Mouse (Mus musculus): ENCODE measurements around the gene Mybbp1a. TPM values are rescaled to one million over a fixed set of nuclear protein-coding genes. Genes with fewer than 3 reads are reported as not detected.

The Mybbp1a gene
- polyA plus RNA-seq, 1 experiment from 2014 or later, result 145 TPM

DNA sequence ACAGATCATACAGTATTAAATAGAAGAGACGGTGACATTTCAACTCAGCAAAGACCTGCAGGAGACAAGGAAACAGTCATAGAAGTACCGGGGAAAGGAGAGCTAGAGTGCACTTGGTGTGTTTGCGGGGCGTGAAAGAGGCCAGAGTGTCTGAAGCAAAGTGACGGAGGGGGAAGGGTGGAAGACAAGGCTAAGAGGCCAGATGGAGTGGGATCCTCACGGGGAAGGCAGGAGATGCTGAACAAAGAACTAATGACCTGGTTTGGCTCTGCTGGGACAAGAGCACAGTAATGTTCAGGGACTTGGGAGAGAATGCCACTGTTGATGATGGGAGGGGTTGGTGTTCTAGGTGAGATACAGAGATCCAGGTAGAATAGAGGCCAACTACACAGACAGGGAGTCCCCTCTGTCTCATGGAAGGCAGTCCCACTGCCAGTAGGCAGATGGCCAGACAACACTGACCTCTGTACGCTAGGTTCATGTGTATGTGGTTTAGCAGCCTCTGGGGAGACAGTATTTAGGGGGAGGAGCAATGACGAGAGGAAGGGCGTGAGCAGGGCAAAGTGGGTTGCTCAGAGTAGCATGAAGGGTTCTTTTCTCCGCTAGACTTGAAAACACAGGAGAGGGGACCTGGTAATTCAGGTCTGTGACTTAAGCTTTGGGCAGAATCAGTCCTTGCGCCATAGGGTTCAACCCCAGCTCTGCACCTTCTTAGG lies 25.0 kb downstream of the Mybbp1a start:
- H3K36me3 ChIP-seq (ENCODE audit: control insufficient read depth, insufficient read depth, low read length), result no peaks in the 10 kb centered on the region
- DNase-seq (ENCODE audit: low spot score), result no peak
- ATAC-seq (ENCODE audit: insufficient read depth, low FRiP score, low TSS enrichment), result no peak
- 68% methylated on average over 11 of the region's 11 CpGs for WGBS
- H3K27ac ChIP-seq (ENCODE audit: low read depth, low read length), result peak overlapping the region; percentile 23; the same call in 1 of the 2 replicates
- peak overlapping the region; percentile 6; the same call in 1 of the 2 replicates for H3K9ac ChIP-seq (ENCODE audit: low read length)
- H3K27me3 ChIP-seq (ENCODE audit: control insufficient read depth, insufficient read depth, low read length), result no peaks in the 10 kb centered on the region
- no peak overlapping the region for H3K4me2 ChIP-seq (ENCODE audit: low read depth)
- peaks cover 10% of the 10 kb centered on the region for H3K4me1 ChIP-seq (ENCODE audit: control insufficient read depth, insufficient read depth, low read length)
- H3K9me3 ChIP-seq (ENCODE audit: control insufficient read depth, low read length), result no peaks in the 10 kb centered on the region
- no peak overlapping the region for H3K4me3 ChIP-seq (ENCODE audit: low read depth, low read length)

DNA sequence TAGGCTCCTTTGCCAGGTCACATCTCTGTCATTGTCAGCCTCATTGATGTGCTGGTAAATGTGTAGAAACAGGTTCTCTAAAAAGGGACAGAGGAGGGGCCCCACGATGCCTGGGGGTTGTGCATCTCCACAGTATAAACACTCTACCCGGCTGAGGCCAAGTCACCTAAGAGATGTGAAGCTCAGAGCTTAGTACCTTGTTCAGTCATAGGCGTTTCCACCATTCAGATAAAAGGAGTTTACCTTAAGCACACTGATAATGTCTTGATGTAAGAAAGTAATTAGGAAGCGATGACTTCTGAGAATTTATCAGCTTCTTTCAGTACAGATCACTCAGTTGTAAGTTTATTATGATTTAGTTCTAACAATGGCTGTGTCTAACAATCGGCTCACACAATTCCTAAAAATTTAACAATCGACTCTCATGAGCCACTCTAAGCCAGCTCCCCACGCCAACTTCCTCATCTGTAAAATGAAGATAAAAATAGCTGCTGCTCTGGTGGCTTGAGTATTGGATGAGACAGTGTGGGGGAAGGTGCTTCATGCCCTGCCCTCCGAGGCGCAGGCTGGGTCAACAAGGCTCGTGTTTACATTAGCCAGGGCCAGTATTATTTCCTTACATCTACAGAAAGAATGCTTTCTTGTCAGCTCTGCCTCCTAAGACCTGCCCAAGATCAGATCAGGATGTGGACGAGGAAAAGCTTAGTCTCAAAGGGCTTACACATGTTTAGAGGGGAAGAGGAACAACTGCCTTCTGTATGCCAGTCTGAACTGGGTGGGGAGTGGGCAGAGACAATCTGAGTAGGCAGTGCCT lies 25.7 kb downstream of the Mybbp1a start:
- ATAC-seq (ENCODE audit: insufficient read depth, low FRiP score, low TSS enrichment) (no peak), DNase-seq (ENCODE audit: low spot score) (no peak)
- H3K4me1 ChIP-seq (ENCODE audit: control insufficient read depth, insufficient read depth, low read length), result peaks cover 10% of the 10 kb centered on the region
- WGBS, result 63% methylated on average over 11 of the region's 11 CpGs
- no peak overlapping the region for H3K4me2 ChIP-seq (ENCODE audit: low read depth)
- no peak overlapping the region for H3K4me3 ChIP-seq (ENCODE audit: low read depth, low read length)
- no peaks in the 10 kb centered on the region for H3K27me3 ChIP-seq (ENCODE audit: control insufficient read depth, insufficient read depth, low read length)
- H3K9me3 ChIP-seq (ENCODE audit: control insufficient read depth, low read length), result no peaks in the 10 kb centered on the region
- H3K9ac ChIP-seq (ENCODE audit: low read length), result no peak overlapping the region
- H3K36me3 ChIP-seq (ENCODE audit: control insufficient read depth, insufficient read depth, low read length), result no peaks in the 10 kb centered on the region
- H3K27ac ChIP-seq (ENCODE audit: low read depth, low read length), result peak overlapping the region; percentile 23; the same call in 1 of the 2 replicates

DNA sequence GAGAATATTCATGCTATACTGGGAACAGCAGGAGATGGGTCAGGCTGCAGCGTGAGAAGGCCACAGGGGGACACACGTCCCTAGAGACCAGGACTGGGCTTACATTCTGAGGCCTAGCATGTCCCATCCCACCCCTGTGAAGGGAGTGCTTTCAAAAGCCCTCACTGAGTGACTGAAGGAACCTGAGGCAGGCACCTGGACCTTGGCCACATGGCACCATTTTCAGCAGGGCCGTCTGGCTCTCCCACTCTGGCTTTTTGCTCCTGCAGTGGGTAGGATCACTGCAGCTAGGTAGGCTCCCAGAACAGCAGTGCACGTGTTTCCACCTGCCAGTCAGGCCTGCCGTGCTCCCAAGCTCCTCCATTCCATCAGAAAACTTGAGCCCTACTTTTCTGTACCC lies 27.4 kb downstream of the Mybbp1a start:
- H3K27me3 ChIP-seq (ENCODE audit: control insufficient read depth, insufficient read depth, low read length), result no peaks in the 10 kb centered on the region
- no peak overlapping the region; the same call in 1 of the 2 replicates for H3K27ac ChIP-seq (ENCODE audit: low read depth, low read length)
- no peak overlapping the region for H3K4me2 ChIP-seq (ENCODE audit: low read depth)
- H3K4me3 ChIP-seq (ENCODE audit: low read depth, low read length), result no peak overlapping the region
- H3K9me3 ChIP-seq (ENCODE audit: control insufficient read depth, low read length), result no peaks in the 10 kb centered on the region
- 76% methylated on average over 5 of the region's 5 CpGs for WGBS
- peaks cover 10% of the 10 kb centered on the region for H3K4me1 ChIP-seq (ENCODE audit: control insufficient read depth, insufficient read depth, low read length)
- H3K36me3 ChIP-seq (ENCODE audit: control insufficient read depth, insufficient read depth, low read length), result no peaks in the 10 kb centered on the region
- DNase-seq (ENCODE audit: low spot score), result no peak
- ATAC-seq (ENCODE audit: insufficient read depth, low FRiP score, low TSS enrichment), result no peak
- H3K9ac ChIP-seq (ENCODE audit: low read length), result no peak overlapping the region

DNA sequence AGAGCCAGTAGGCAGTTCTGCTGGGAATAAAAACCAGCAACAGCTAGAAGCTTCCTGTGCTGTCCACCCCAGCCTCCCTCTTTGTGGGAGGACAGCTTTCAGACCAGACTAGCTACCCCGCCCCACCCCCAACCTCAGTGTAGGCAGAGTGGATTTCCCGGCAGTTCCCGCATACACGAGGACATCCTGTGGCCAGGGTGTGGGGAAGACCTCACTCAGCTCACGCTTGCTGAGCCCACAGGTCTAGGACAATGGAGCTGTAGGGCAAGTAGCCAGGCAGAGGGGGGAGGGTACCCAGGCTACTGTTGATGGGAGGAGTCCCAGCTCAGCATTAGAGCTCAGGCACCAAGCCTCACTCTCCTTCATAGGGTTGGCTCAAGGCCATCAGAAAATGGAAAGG lies 28.1 kb downstream of the Mybbp1a start:
- H3K9me3 ChIP-seq (ENCODE audit: control insufficient read depth, low read length), result no peaks in the 10 kb centered on the region
- DNase-seq (ENCODE audit: low spot score) (no peak), ATAC-seq (ENCODE audit: insufficient read depth, low FRiP score, low TSS enrichment) (0 out of 2 replicates have a peak, but pooled peaks have one; percentile 35)
- 47% methylated on average over 5 of the region's 5 CpGs for whole genome bisulfite sequencing
- H3K27me3 ChIP-seq (ENCODE audit: control insufficient read depth, insufficient read depth, low read length), result no peaks in the 10 kb centered on the region
- H3K9ac ChIP-seq (ENCODE audit: low read length), result no peak overlapping the region
- no peak overlapping the region for H3K4me3 ChIP-seq (ENCODE audit: low read depth, low read length)
- H3K4me1 ChIP-seq (ENCODE audit: control insufficient read depth, insufficient read depth, low read length), result peaks cover 10% of the 10 kb centered on the region
- H3K27ac ChIP-seq (ENCODE audit: low read depth, low read length), result no peak overlapping the region; the same call in 1 of the 2 replicates
- H3K4me2 ChIP-seq (ENCODE audit: low read depth), result no peak overlapping the region
- H3K36me3 ChIP-seq (ENCODE audit: control insufficient read depth, insufficient read depth, low read length), result no peaks in the 10 kb centered on the region

DNA sequence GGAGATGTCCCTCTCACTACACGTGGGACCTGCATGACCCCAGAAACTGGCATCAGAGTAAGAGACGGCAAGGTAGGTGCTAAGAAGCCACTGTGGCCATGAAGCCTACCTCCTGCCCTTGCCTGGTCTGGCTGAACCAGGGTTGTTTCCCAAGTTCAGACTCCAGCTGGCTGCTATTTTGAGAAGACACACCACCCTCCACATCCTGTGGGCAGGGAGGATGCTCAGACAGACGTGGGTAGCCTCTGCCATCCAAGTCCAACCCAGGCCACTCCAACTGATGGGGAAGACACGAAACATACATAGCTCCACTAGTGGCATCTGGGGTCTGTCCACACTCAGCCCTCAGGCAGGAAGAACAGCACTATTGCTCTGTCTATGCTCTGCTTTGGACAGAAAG lies 28.8 kb downstream of the Mybbp1a start:
- Histone ChIP-seq H3K4me3 (ENCODE audit: low read depth, low read length) (no peak overlapping the region), H3K27ac (ENCODE audit: low read depth, low read length) (no peak overlapping the region), H3K4me1 (ENCODE audit: control insufficient read depth, insufficient read depth, low read length) (peaks cover 7% of the 10 kb centered on the region), H3K4me2 (ENCODE audit: low read depth) (no peak overlapping the region), H3K9ac (ENCODE audit: low read length) (no peak overlapping the region), H3K27me3 (ENCODE audit: control insufficient read depth, insufficient read depth, low read length) (no peaks in the 10 kb centered on the region), H3K36me3 (ENCODE audit: control insufficient read depth, insufficient read depth, low read length) (no peaks in the 10 kb centered on the region), H3K9me3 (ENCODE audit: control insufficient read depth, low read length) (no peaks in the 10 kb centered on the region)
- ATAC-seq (ENCODE audit: insufficient read depth, low FRiP score, low TSS enrichment), result no peak
- no peak for DNase-seq (ENCODE audit: low spot score)
- 70% methylated on average over 4 of the region's 4 CpGs for WGBS

DNA sequence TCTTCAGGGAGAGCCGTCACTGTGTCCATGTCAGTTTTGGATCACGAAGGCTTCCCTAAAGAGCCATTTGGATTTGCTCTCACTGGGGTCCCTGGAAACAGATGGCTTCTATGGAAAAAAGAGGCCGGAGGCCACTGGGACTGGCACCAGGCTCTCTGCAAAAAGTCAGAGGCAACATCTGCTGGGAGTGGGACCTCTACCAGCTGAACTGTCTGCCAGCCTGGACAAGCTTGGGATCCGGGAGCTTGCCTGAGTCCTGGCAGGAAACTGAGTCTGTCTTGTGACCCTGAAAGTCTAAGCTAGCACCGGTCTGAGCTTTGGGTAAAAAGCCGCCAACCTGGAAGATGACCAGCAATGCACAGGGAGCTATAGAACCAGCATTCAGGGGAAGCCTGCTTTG lies 30.2 kb downstream of the Mybbp1a start:
- Histone ChIP-seq H3K4me3 (ENCODE audit: low read depth, low read length) (no peak overlapping the region), H3K4me1 (ENCODE audit: control insufficient read depth, insufficient read depth, low read length) (peaks cover 4% of the 10 kb centered on the region; the same call in 1 of the 2 replicates), H3K27me3 (ENCODE audit: control insufficient read depth, insufficient read depth, low read length) (no peaks in the 10 kb centered on the region), H3K4me2 (ENCODE audit: low read depth) (no peak overlapping the region), H3K27ac (ENCODE audit: low read depth, low read length) (no peak overlapping the region), H3K36me3 (ENCODE audit: control insufficient read depth, insufficient read depth, low read length) (no peaks in the 10 kb centered on the region), H3K9me3 (ENCODE audit: control insufficient read depth, low read length) (no peaks in the 10 kb centered on the region), H3K9ac (ENCODE audit: low read length) (no peak overlapping the region)
- DNase-seq (ENCODE audit: low spot score) (no peak), ATAC-seq (ENCODE audit: insufficient read depth, low FRiP score, low TSS enrichment) (no peak)
- WGBS, result 78% methylated on average over 6 of the region's 6 CpGs

DNA sequence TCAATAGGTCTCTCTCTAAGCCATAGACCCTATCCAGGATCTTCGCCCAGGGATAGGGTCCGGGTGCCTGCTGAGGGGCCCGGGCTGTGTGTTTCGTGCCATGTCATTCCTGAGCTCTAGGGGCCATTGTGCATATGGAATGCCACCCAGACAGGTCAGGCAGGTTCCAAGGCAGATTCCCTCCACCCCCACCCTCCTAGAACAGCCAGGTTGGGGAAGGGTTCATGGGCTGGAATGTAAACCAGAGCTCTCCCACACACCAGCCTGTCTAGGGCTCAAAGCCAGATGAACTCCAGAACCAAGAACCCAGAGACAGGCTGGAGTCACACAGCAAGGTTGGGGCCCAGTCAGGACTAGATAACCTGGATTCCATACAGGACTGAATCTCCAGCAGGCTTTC lies 32.4 kb downstream of the Mybbp1a start:
- 91% methylated on average over 4 of the region's 4 CpGs for WGBS
- H3K27me3 ChIP-seq (ENCODE audit: control insufficient read depth, insufficient read depth, low read length), result no peaks in the 10 kb centered on the region
- H3K9me3 ChIP-seq (ENCODE audit: control insufficient read depth, low read length), result no peaks in the 10 kb centered on the region
- no peak overlapping the region for H3K27ac ChIP-seq (ENCODE audit: low read depth, low read length)
- no peak overlapping the region for H3K4me3 ChIP-seq (ENCODE audit: low read depth, low read length)
- peaks cover 2% of the 10 kb centered on the region; the same call in 1 of the 2 replicates for H3K4me1 ChIP-seq (ENCODE audit: control insufficient read depth, insufficient read depth, low read length)
- H3K36me3 ChIP-seq (ENCODE audit: control insufficient read depth, insufficient read depth, low read length), result no peaks in the 10 kb centered on the region
- H3K9ac ChIP-seq (ENCODE audit: low read length), result no peak overlapping the region
- H3K4me2 ChIP-seq (ENCODE audit: low read depth), result no peak overlapping the region
- DNase-seq (ENCODE audit: low spot score) (no peak), ATAC-seq (ENCODE audit: insufficient read depth, low FRiP score, low TSS enrichment) (no peak)

DNA sequence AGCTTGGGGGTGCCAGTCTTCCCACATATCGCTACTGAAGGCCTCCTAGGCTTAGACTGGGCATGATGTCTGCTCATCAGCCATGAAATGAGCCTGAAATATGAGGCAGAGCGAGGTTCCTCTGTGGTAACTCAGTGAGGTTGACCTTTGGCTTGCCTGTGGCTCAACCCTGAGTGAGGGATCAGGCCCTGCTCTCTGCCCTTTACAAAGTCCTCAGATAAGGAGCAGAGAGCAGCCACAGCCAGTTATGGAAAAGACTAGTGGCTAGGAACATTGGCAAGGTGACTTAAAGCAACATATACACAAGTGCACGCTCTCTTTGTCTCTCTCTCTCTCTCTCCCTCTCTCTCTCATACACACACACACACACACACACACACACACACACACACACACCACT lies 33.8 kb downstream of the Mybbp1a start:
- Histone ChIP-seq H3K27me3 (ENCODE audit: control insufficient read depth, insufficient read depth, low read length) (no peaks in the 10 kb centered on the region), H3K27ac (ENCODE audit: low read depth, low read length) (no peak overlapping the region), H3K4me1 (ENCODE audit: control insufficient read depth, insufficient read depth, low read length) (no peaks in the 10 kb centered on the region), H3K4me3 (ENCODE audit: low read depth, low read length) (no peak overlapping the region), H3K4me2 (ENCODE audit: low read depth) (no peak overlapping the region), H3K9me3 (ENCODE audit: control insufficient read depth, low read length) (no peaks in the 10 kb centered on the region), H3K9ac (ENCODE audit: low read length) (no peak overlapping the region), H3K36me3 (ENCODE audit: control insufficient read depth, insufficient read depth, low read length) (no peaks in the 10 kb centered on the region)
- ATAC-seq (ENCODE audit: insufficient read depth, low FRiP score, low TSS enrichment) (no peak), DNase-seq (ENCODE audit: low spot score) (no peak)
- 85% methylated on average over 3 of the region's 3 CpGs for WGBS
